Mouse (Mus musculus): ENCODE results near the gene Hdgfl2. TPM values are rescaled to one million over a fixed set of nuclear protein-coding genes. Genes with fewer than 3 reads are reported as not detected.

Gene Hdgfl2
- polyA plus RNA-seq (2015; fragmentation: Nextera tagmentation; extraction: Ambion mirVana): 112 and 119 TPM in 2 replicates

GRCm38 (mm10) chr17:56078880-56079795 is at the start of gene Hdgfl2:
Gene Hdgfl2 (plus strand): TSS chr17:56079634.
- Histone ChIP-seq H3K4me3 (replicated peaks) (peak within 1 kb of the TSS; percentile 92), H3K9ac (peak within 1 kb of the TSS; percentile 83), H3K9me3 (replicated peaks) (no peaks in the 10 kb centered on the region), H3K4me2 (replicated peaks) (peak within 1 kb of the TSS; percentile 92), H3K36me3 (peaks cover 18% of the 10 kb centered on the region), H3K4me1 (peaks cover 38% of the 10 kb centered on the region), H3K27ac (replicated peaks) (peak within 1 kb of the TSS; percentile 63), H3K27me3 (no peaks in the 10 kb centered on the region)
- ATAC-seq (ENCODE audit: insufficient number of reproducible peaks, low FRiP score, low TSS enrichment, low read depth): peak; percentile 93
- under 1% methylated on average over 61 of the region's 61 CpGs for WGBS

- Histone ChIP-seq H3K27ac (replicated peaks) (no peak overlapping the region), H3K36me3 (peaks cover 46% of the 10 kb centered on the region), H3K9me3 (replicated peaks) (no peaks in the 10 kb centered on the region), H3K4me1 (peaks cover 54% of the 10 kb centered on the region), H3K4me2 (replicated peaks) (no peak overlapping the region), H3K27me3 (no peaks in the 10 kb centered on the region), H3K4me3 (replicated peaks) (no peak overlapping the region), H3K9ac (no peak overlapping the region)
- WGBS: 85% methylated on average over 9 of the region's 9 CpGs
- ATAC-seq (ENCODE audit: insufficient number of reproducible peaks, low FRiP score, low TSS enrichment, low read depth): no peak
These were observed 49.1 kb upstream of the Hdgfl2 start for GRCm38 (mm10) chr17:56030238-56030870.

GRCm38 (mm10) chr17:56030919-56031318 is 48.5 kb upstream of the Hdgfl2 start:
- H3K9ac ChIP-seq: no peak overlapping the region

GRCm38 (mm10) chr17:56031431-56031830 is 48.0 kb upstream of the Hdgfl2 start:
- Histone ChIP-seq H3K27me3 (no peaks in the 10 kb centered on the region), H3K9ac (no peak overlapping the region), H3K4me3 (replicated peaks) (no peak overlapping the region), H3K4me1 (peaks cover 56% of the 10 kb centered on the region), H3K27ac (replicated peaks) (no peak overlapping the region), H3K9me3 (replicated peaks) (no peaks in the 10 kb centered on the region), H3K4me2 (replicated peaks) (no peak overlapping the region), H3K36me3 (peaks cover 46% of the 10 kb centered on the region)
- WGBS: 93% methylated on average over 7 of the region's 7 CpGs
- ATAC-seq (ENCODE audit: insufficient number of reproducible peaks, low FRiP score, low TSS enrichment, low read depth): no peak

More at GRCm38 (mm10) chr17:56030919-56031318, 48.5 kb upstream of the Hdgfl2 start:
- Histone ChIP-seq H3K27ac (replicated peaks) (no peak overlapping the region), H3K27me3 (no peaks in the 10 kb centered on the region), H3K4me2 (replicated peaks) (no peak overlapping the region), H3K9me3 (replicated peaks) (no peaks in the 10 kb centered on the region), H3K4me1 (peaks cover 56% of the 10 kb centered on the region), H3K4me3 (replicated peaks) (no peak overlapping the region), H3K36me3 (peaks cover 46% of the 10 kb centered on the region)
- 69% methylated on average over 5 of the region's 5 CpGs for WGBS
- ATAC-seq (ENCODE audit: insufficient number of reproducible peaks, low FRiP score, low TSS enrichment, low read depth): no peak

- Histone ChIP-seq H3K36me3 (peaks cover 46% of the 10 kb centered on the region), H3K27ac (replicated peaks) (no peak overlapping the region), H3K9me3 (replicated peaks) (no peaks in the 10 kb centered on the region), H3K4me1 (peaks cover 59% of the 10 kb centered on the region), H3K4me2 (replicated peaks) (no peak overlapping the region), H3K4me3 (replicated peaks) (no peak overlapping the region), H3K9ac (no peak overlapping the region), H3K27me3 (no peaks in the 10 kb centered on the region)
- no peak for ATAC-seq (ENCODE audit: insufficient number of reproducible peaks, low FRiP score, low TSS enrichment, low read depth)
- 68% methylated on average over 6 of the region's 6 CpGs for WGBS
These were observed 47.2 kb upstream of the Hdgfl2 start for GRCm38 (mm10) chr17:56032127-56032733.

- Histone ChIP-seq H3K27ac (replicated peaks) (no peak overlapping the region), H3K36me3 (peaks cover 46% of the 10 kb centered on the region)
- ATAC-seq (ENCODE audit: insufficient number of reproducible peaks, low FRiP score, low TSS enrichment, low read depth): no peak
These were observed 46.6 kb upstream of the Hdgfl2 start for GRCm38 (mm10) chr17:56032831-56033230.

GRCm38 (mm10) chr17:56034040-56034725 is 45.3 kb upstream of the Hdgfl2 start:
- no peak for ATAC-seq (ENCODE audit: insufficient number of reproducible peaks, low FRiP score, low TSS enrichment, low read depth)
- Histone ChIP-seq H3K4me3 (replicated peaks) (peak overlapping the region; percentile 89; the same call in 1 of the 2 replicates), H3K4me2 (replicated peaks) (peak overlapping the region; percentile 47), H3K27ac (replicated peaks) (peak overlapping the region; percentile 48; the same call in 1 of the 2 replicates), H3K36me3 (peaks cover 41% of the 10 kb centered on the region), H3K9ac (peak overlapping the region; percentile 6; the same call in 1 of the 2 replicates), H3K4me1 (peaks cover 51% of the 10 kb centered on the region), H3K9me3 (replicated peaks) (no peaks in the 10 kb centered on the region), H3K27me3 (no peaks in the 10 kb centered on the region)
- 71% methylated on average over 7 of the region's 7 CpGs for WGBS

More at GRCm38 (mm10) chr17:56032831-56033230, 46.6 kb upstream of the Hdgfl2 start:
- H3K9ac ChIP-seq: no peak overlapping the region
- H3K4me1 ChIP-seq: peaks cover 56% of the 10 kb centered on the region
- H3K27me3 ChIP-seq: no peaks in the 10 kb centered on the region
- no peak overlapping the region for H3K4me3 ChIP-seq (replicated peaks)
- H3K4me2 ChIP-seq (replicated peaks): peak overlapping the region; percentile 22; the same call in 1 of the 2 replicates
- WGBS: 79% methylated on average over 7 of the region's 7 CpGs
- no peaks in the 10 kb centered on the region for H3K9me3 ChIP-seq (replicated peaks)

- Histone ChIP-seq H3K4me3 (replicated peaks) (peak overlapping the region; percentile 89), H3K4me1 (peaks cover 51% of the 10 kb centered on the region), H3K9me3 (replicated peaks) (no peaks in the 10 kb centered on the region), H3K27ac (replicated peaks) (peak overlapping the region; percentile 48; the same call in 1 of the 2 replicates), H3K4me2 (replicated peaks) (peak overlapping the region; percentile 47), H3K36me3 (peaks cover 36% of the 10 kb centered on the region), H3K27me3 (no peaks in the 10 kb centered on the region), H3K9ac (no peak overlapping the region)
- ATAC-seq (ENCODE audit: insufficient number of reproducible peaks, low FRiP score, low TSS enrichment, low read depth): no peak
- WGBS: 85% methylated on average over 6 of the region's 6 CpGs
These were observed 44.7 kb upstream of the Hdgfl2 start for GRCm38 (mm10) chr17:56034726-56035100.

GRCm38 (mm10) chr17:56035216-56035615 is 44.2 kb upstream of the Hdgfl2 start:
- ATAC-seq (ENCODE audit: insufficient number of reproducible peaks, low FRiP score, low TSS enrichment, low read depth): no peak
- no peaks in the 10 kb centered on the region for H3K27me3 ChIP-seq
- peak overlapping the region; percentile 89 for H3K4me3 ChIP-seq (replicated peaks)
- peaks cover 51% of the 10 kb centered on the region for H3K4me1 ChIP-seq
- no peaks in the 10 kb centered on the region for H3K9me3 ChIP-seq (replicated peaks)
- H3K36me3 ChIP-seq: peaks cover 34% of the 10 kb centered on the region
- H3K9ac ChIP-seq: peak overlapping the region; percentile 86; the same call in 1 of the 2 replicates
- 72% methylated on average over 4 of the region's 4 CpGs for WGBS
- H3K27ac ChIP-seq (replicated peaks): peak overlapping the region; percentile 48; the same call in 1 of the 2 replicates
- H3K4me2 ChIP-seq (replicated peaks): peak overlapping the region; percentile 47

- Histone ChIP-seq H3K27me3 (no peaks in the 10 kb centered on the region), H3K9ac (peak within 1 kb of the TSS; percentile 86), H3K9me3 (replicated peaks) (no peaks in the 10 kb centered on the region), H3K4me1 (peaks cover 51% of the 10 kb centered on the region), H3K36me3 (peaks cover 24% of the 10 kb centered on the region), H3K27ac (replicated peaks) (peak within 1 kb of the TSS; percentile 94), H3K4me3 (replicated peaks) (peak within 1 kb of the TSS; percentile 89), H3K4me2 (replicated peaks) (peak within 1 kb of the TSS; percentile 47)
- under 1% methylated on average over 72 of the region's 74 CpGs for WGBS
- ATAC-seq (ENCODE audit: insufficient number of reproducible peaks, low FRiP score, low TSS enrichment, low read depth): peak; percentile 89
These were observed 43.1 kb upstream of the Hdgfl2 start, which contains the start of gene Sh3gl1 for GRCm38 (mm10) chr17:56036176-56036900. Gene Sh3gl1 (minus strand): TSS chr17:56036635.

Data from embryonic facial prominence, embryonic 15.5 days (tissue).